Mouse (Mus musculus): ENCODE results near the gene Nr4a1. TPM values are rescaled to one million over a fixed set of nuclear protein-coding genes. Genes with fewer than 3 reads are reported as not detected.

Nr4a1 gene
- polyA plus RNA-seq (2017; shearing (Covaris generic)), result 100 to 1,000 TPM in 1 of 2 experiments, 10 to 100 TPM in 1; 34.6 to 106 TPM

DNA sequence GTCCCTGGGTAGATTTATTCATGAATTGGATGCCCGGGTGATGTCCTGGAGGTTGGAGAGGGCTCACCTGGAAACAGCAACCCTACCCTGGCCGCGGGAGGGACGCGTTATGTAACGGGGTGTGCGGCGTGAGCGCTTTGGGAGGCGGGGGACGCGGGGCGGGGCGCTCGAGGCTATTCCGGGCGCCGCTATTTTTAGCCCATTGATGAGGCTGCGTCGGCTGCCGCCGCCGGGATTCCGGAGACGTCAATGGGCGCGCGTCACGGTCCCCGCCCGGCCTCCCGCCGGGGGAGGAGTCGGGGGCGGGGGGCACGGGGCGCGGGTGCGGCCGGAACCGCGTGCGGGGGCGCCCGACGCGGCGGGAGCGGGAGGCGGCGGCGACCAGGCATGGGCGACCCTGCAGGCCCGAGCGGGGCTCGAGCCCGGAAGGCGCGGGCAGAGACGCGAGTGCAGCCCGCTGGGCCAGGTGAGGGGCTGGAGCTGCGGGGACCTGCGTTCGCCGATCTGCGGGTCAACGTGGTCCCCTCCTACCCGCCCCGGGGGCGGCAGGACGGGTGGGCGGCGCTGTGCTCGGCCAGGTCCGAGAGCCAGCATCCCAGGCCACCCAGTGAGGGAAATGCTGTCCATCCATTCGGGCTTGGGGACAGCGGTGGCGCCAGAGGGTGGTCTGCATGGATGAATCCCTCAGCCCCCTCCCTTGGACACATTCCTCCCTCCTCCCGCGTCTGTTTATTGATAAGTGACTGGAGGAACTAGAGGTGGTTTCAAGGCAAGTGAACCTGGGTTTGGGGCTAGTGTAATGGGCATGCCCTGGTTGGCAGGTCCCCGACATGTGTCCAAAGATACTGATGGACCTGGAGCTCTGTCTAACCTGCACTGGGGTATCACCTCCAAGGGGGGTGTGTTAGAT is at the start of gene Nr4a1:
Nr4a1 (plus strand) TSS at position 384 of the 910 bp plus-strand sequence.

DNA sequence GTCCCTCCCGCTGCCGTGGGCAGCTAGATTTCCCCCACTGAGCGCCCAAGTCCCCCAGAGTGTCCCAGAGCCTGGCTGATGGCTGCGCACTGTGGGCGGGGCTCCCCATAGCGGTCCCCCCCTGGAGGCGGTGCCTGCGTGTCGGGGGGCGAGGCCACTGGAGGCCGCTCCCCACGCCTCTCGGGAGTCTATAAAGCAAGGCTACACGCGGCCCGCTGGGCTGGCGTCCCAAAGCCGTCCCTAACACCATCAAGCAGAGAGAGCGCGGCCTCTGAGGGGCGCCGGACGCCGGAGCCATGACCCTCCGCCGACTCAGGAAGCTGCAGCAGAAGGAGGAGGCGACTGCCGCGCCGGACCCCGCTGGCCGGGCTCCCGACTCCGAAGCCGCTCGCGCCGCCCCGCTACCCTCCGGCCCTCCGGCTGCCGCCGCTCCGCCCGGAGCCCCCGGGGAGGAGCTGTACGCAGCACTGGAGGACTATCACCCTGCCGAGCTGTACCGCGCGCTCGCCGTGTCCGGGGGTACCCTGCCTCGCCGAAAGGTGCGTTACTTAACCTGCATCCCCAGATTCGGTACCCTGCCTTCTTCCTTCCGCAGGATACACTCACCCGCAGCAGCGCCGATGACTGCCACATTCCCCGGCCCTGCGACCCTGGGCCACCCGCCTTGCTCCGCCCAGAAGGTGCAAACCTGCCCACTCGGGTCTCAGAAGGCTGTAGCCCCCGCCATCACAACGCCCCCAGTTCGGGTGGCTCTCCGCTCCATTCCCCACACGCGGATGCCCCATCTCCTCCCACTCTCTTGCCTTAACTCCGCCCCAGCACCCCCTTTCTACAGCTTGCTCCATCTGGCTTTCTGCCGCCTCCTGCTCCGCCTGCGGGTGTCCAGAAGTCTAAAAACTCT is 29.8 kb upstream of the Nr4a1 start, which contains the start of gene Grasp:
Grasp (plus strand) TSS at position 183 of the 901 bp plus-strand sequence.

DNA sequence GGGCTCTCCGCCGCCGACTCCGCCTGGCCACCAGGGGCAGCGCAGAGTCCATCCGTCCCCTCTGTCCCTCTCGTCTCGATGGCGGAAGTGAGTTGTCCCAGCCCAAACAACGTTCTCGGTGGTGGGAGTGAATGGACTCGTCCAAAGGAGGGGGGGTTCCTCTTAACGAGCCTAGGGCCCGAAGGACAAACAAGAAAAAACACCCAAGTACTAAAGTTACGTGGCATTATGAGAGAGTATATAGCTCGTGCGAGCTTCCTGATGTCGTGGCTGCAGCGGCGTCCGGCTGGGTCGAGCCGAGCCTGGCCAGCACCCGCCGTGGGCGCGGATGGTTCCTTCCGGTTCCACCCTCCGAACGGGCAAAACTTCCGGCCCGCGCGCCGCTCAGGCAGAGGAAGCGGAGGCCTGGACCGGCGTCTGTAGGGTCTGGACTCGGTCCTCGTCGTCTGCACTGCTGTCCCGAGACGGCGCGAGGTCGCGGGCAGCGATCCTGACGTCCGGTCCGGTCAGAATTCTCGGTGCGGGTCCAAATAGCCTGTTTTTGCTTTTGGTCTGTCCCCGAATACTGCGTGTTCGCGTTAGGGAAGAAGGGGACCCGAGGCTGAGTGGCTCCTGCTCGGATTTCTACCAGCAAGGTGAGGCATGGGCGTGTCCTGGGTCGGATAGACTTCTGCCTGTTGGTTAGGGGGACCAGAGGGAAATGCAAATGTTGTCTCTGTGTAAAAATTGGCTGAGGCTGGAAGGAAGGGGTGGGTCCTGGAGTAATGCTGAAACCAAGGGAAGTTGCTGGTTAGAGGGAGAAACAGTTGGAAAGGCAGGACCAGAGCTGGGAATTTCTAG is 30.1 kb downstream of the Nr4a1 start, which contains the start of gene Atg101:
Atg101 (plus strand) TSS at position 362 of the 840 bp plus-strand sequence.

DNA sequence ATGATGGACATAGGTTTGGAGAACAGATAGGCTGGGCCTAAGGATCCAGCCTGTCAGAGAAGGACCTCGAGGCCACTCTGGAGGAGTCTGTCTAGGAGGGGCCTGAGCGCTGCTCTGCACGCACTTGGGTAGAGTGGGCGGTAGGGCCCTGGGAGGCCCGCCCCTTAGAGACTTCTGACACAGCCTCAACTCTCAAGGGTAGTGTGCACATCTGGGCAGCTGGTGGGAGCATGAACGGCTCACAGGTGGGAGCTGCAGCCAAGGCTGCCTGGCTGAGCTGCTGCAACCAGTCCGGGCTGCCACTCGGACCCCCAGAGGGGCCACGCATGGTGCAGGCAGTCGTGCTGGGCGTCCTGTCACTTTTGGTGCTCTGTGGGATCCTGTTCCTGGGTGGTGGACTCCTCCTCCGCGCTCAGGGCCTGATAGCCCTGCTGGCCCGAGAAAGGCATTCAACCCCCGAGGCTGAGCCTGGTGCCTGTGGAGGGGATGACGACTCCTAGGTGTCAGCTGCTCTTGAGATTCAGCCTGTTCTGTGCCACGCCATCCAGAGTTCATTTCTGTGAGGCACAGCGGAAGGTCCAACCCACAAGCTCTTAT is 39.1 kb downstream of the Nr4a1 start, which contains the start of gene 6030408B16Rik:
6030408B16Rik (plus strand) TSS at position 188 of the 597 bp plus-strand sequence.

Other genes with a start within 250 kb of the Nr4a1 start
- under 1 TPM in 1 of 2 experiments, not detected in 1; 0.19 TPM for gene Gm47841, start 206.9 kb upstream of the Nr4a1 start, polyA plus RNA-seq (2017; shearing (Covaris generic))
- under 1 TPM; 0.12 to 0.54 TPM for gene Fignl2, start 175.7 kb upstream of the Nr4a1 start, polyA plus RNA-seq (2017; shearing (Covaris generic))
- not detected for gene Ankrd33, start 138.5 kb upstream of the Nr4a1 start, polyA plus RNA-seq (2017; shearing (Covaris generic))
- 1 to 10 TPM; 3.9 to 5.3 TPM for gene Acvrl1, start 125.7 kb upstream of the Nr4a1 start, polyA plus RNA-seq (2017; shearing (Covaris generic))
- gene Acvr1b, start 80.2 kb upstream of the Nr4a1 start, polyA plus RNA-seq (2017; shearing (Covaris generic)), result 1 to 10 TPM; 1.8 to 3.8 TPM
- 10 to 100 TPM in 1 of 2 experiments, 1 to 10 TPM in 1; 5.2 to 18.9 TPM for gene Grasp, start 30.1 kb upstream of the Nr4a1 start, polyA plus RNA-seq (2017; shearing (Covaris generic))
- 10 to 100 TPM; 58.8 to 63.1 TPM for gene Atg101, start 30.0 kb downstream of the Nr4a1 start, polyA plus RNA-seq (2017; shearing (Covaris generic))
- gene 6030408B16Rik, start 38.9 kb downstream of the Nr4a1 start, polyA plus RNA-seq (2017; shearing (Covaris generic)), result under 1 TPM in 1 of 2 experiments, not detected in 1; 0.55 TPM
- gene Krt80, start 115.9 kb downstream of the Nr4a1 start, polyA plus RNA-seq (2017; shearing (Covaris generic)), result 1 to 10 TPM in 1 of 2 experiments, not detected in 1; 4.4 TPM
- gene Krt7, start 156.8 kb downstream of the Nr4a1 start, polyA plus RNA-seq (2017; shearing (Covaris generic)), result under 1 TPM; 0.11 to 0.12 TPM
- under 1 TPM in 1 of 2 experiments, not detected in 1; 0.23 TPM for gene Krt87, start 184.5 kb downstream of the Nr4a1 start, polyA plus RNA-seq (2017; shearing (Covaris generic))
- not detected for gene Krt88, start 193.5 kb downstream of the Nr4a1 start, polyA plus RNA-seq (2017; shearing (Covaris generic))
- not detected for gene Krt81, start 209.5 kb downstream of the Nr4a1 start, polyA plus RNA-seq (2017; shearing (Covaris generic))
- under 1 TPM in 1 of 2 experiments, not detected in 1; 0.11 TPM for gene Krt86, start 219.2 kb downstream of the Nr4a1 start, polyA plus RNA-seq (2017; shearing (Covaris generic))
- gene Krt83, start 237.2 kb downstream of the Nr4a1 start, polyA plus RNA-seq (2017; shearing (Covaris generic)), result 1 to 10 TPM; 1.4 to 3.3 TPM